9 mouse cellular contexts compared by ENCODE assay signal in the genomic region with DNA sequence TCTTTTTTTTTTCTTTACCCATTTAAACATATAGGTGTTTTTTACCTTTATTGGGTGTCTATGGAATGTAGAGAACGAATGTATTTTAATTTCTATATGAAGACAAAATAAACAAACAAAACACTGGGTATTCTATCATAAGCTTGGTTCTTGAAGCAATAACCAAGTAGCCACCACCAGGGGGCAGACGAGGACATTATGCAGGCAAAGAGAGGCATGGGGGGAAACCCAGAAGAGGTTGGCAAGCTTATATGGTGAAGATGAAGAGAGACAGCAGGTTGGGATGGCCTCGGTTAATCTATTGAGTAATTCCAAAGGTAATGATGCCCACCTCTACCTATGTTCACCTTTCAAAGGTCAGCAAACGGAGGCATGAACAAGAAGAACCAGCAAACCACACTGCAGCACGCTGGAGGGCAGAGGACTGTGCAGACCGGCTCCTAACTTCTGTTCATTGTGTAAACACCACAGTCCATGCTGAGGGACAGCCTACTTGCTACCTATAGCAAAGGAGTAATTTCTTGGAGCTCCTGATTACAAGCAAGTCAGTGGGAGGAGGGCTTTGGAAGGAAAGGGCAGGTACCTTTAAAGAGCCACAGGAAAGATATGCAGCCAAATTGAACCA. TPM values are rescaled to one million over a fixed set of nuclear protein-coding genes. Genes with fewer than 3 reads are reported as not detected.
A peak's percentile ranks its signal among the peaks of the same experiment; 100 is the strongest.
DNase-seq lines count a peak whose midpoint lies in the region; ATAC-seq and TF ChIP-seq lines count a peak whose summit lies in the region.
"Had no signal": no experiment of that assay in that cellular context is flagged by ENCODE, and none has a peak within 500 bp of the region (broad histone marks: within the 10 kb centered on the region; RNA-seq: fewer than 3 reads in every experiment).

No protein-coding gene starts in this region.

- H3K9ac ChIP-seq in neural tube, embryonic 15.5 days (replicated peaks), result no peak overlapping the region
- no peak overlapping the region for H3K9ac ChIP-seq in kidney, postnatal 0 days (ENCODE audit: low read depth, low read length)
- H3K9ac ChIP-seq in liver, adult 2 months (ENCODE audit: low read depth, low read length), result no peak overlapping the region
- H3K9ac ChIP-seq in neural tube, embryonic 13.5 days, result no peak overlapping the region

- H3K27me3 ChIP-seq in neural tube, embryonic 15.5 days (replicated peaks), result peaks cover 3% of the 10 kb centered on the region; the same call in 1 of the 2 replicates
- H3K27me3 ChIP-seq in cerebellum, adult 2 months (ENCODE audit: control insufficient read depth, insufficient read depth, low read length), result no peaks in the 10 kb centered on the region
- no peaks in the 10 kb centered on the region for H3K27me3 ChIP-seq in kidney, postnatal 0 days (ENCODE audit: insufficient read depth, low read length)
- H3K27me3 ChIP-seq in liver, adult 2 months (ENCODE audit: control insufficient read depth, insufficient read depth, low read length), result no peaks in the 10 kb centered on the region
- 0 out of 2 replicates have a peak, but pooled peaks cover 3% of the 10 kb centered on the region for H3K27me3 ChIP-seq in neural tube, embryonic 13.5 days

- peaks cover 4% of the 10 kb centered on the region for H3K4me1 ChIP-seq in neural tube, embryonic 15.5 days
- peaks cover 2% of the 10 kb centered on the region; the same call in 1 of the 2 replicates for H3K4me1 ChIP-seq in cerebellum, adult 2 months (ENCODE audit: control insufficient read depth, insufficient read depth, low read length)
- no peaks in the 10 kb centered on the region for H3K4me1 ChIP-seq in kidney, postnatal 0 days (replicated peaks; ENCODE audit: insufficient read depth, low read length)
- H3K4me1 ChIP-seq in liver, adult 2 months (ENCODE audit: control insufficient read depth, insufficient read depth, low read length), result no peaks in the 10 kb centered on the region; the same call in 1 of the 2 replicates
- H3K4me1 ChIP-seq in neural tube, embryonic 13.5 days (replicated peaks), result no peaks in the 10 kb centered on the region; the same call in none of the 2 replicates

- peak; percentile 72 for DNase-seq in neural tube, embryonic 10.5 days (ENCODE audit: extremely low spot score, low spot score)
- peak; percentile 49 to 66 for DNase-seq in cerebellum, adult 2 months
- peak; percentile 86 for DNase-seq in kidney, postnatal 0 days (ENCODE audit: low spot score)
- peak; percentile 45 for DNase-seq in liver, adult 2 months (ENCODE audit: extremely low read depth, low read depth, low spot score)
- DNase-seq in telencephalon, adult 2 months (ENCODE audit: low read depth, low spot score), result peak; percentile 50

- no peaks in the 10 kb centered on the region for H3K79me2 ChIP-seq in liver, adult 2 months (ENCODE audit: control insufficient read depth, insufficient read depth, low read length)

- WGBS in neural tube, embryonic 15.5 days, result 49% methylated on average over 6 of the region's 6 CpGs
- WGBS in cerebellum, adult 2 months, result 39% methylated on average over 6 of the region's 6 CpGs
- 50% methylated on average over 6 of the region's 6 CpGs for WGBS in kidney, postnatal 0 days
- WGBS in liver, adult 2 months, result 17% methylated on average over 6 of the region's 6 CpGs
- WGBS in neural tube, embryonic 13.5 days, result 47% methylated on average over 6 of the region's 6 CpGs

- H3K4me3 ChIP-seq in neural tube, embryonic 15.5 days (replicated peaks), result no peak overlapping the region
- H3K4me3 ChIP-seq in cerebellum, adult 2 months (replicated peaks; ENCODE audit: insufficient read depth, low read depth, low read length), result no peak overlapping the region
- no peak overlapping the region for H3K4me3 ChIP-seq in kidney, postnatal 0 days (replicated peaks; ENCODE audit: low read depth, low read length)
- H3K4me3 ChIP-seq in liver, adult 2 months (ENCODE audit: insufficient read depth, low read depth, low read length), result no peak overlapping the region
- no peak overlapping the region for H3K4me3 ChIP-seq in neural tube, embryonic 13.5 days
- H3K4me3 ChIP-seq: erythroblast, embryonic 14.5 days had no signal

- H3K36me3 ChIP-seq in neural tube, embryonic 15.5 days, result no peaks in the 10 kb centered on the region
- no peaks in the 10 kb centered on the region for H3K36me3 ChIP-seq in kidney, postnatal 0 days (ENCODE audit: insufficient read depth, low read length)
- no peaks in the 10 kb centered on the region for H3K36me3 ChIP-seq in liver, adult 2 months (ENCODE audit: control insufficient read depth, insufficient read depth, low read length)
- H3K36me3 ChIP-seq in neural tube, embryonic 13.5 days, result no peaks in the 10 kb centered on the region

- TF ChIP-seq POLR2A in cerebellum, adult 2 months (IDR thresholded peaks at IDR 0.05; ENCODE audit: borderline replicate concordance, insufficient read depth, low read length), result no peak
- no peak for TF ChIP-seq POLR2A in liver, adult 2 months (IDR thresholded peaks at IDR 0.05; ENCODE audit: extremely low read depth, insufficient read depth, low read length)

- no peak for ATAC-seq in neural tube, embryonic 15.5 days (ENCODE audit: low FRiP score)
- ATAC-seq in frontal cortex, adult (ENCODE audit: low TSS enrichment), result peak; percentile 76
- no peak; the same call in 1 of the 2 replicates for ATAC-seq in kidney, postnatal 0 days (replicated peaks; ENCODE audit: low FRiP score, low read depth)
- peak; percentile 46 for ATAC-seq in neural tube, embryonic 13.5 days (ENCODE audit: low read depth)

- no peak overlapping the region for H3K27ac ChIP-seq in neural tube, embryonic 15.5 days (replicated peaks)
- no peak overlapping the region for H3K27ac ChIP-seq in cerebellum, adult 2 months (ENCODE audit: insufficient read depth, low read length)
- H3K27ac ChIP-seq in kidney, postnatal 0 days, result no peak overlapping the region
- no peak overlapping the region for H3K27ac ChIP-seq in liver, adult 2 months (replicated peaks; ENCODE audit: insufficient read depth, low read depth, low read length)
- no peak overlapping the region for H3K27ac ChIP-seq in neural tube, embryonic 13.5 days (replicated peaks)

- H3K4me2 ChIP-seq in neural tube, embryonic 15.5 days, result no peak overlapping the region
- H3K4me2 ChIP-seq in kidney, postnatal 0 days (ENCODE audit: low read length), result no peak overlapping the region
- H3K4me2 ChIP-seq in neural tube, embryonic 13.5 days, result no peak overlapping the region

- peak; percentile 66; the same call in 1 of the 2 replicates for TF ChIP-seq CTCF in cerebellum, adult 2 months (IDR thresholded peaks at IDR 0.05; ENCODE audit: borderline replicate concordance, insufficient read depth, low read depth, low read length)
- peak; percentile 90 for TF ChIP-seq CTCF in kidney, postnatal 0 days (IDR thresholded peaks at IDR 0.05; ENCODE audit: low read depth)
- TF ChIP-seq CTCF in liver, adult 2 months (IDR thresholded peaks at IDR 0.05; ENCODE audit: low read depth, low read length), result peak; percentile 60

- no peaks in the 10 kb centered on the region for H3K9me3 ChIP-seq in neural tube, embryonic 15.5 days (replicated peaks)
- no peaks in the 10 kb centered on the region for H3K9me3 ChIP-seq in kidney, postnatal 0 days (replicated peaks; ENCODE audit: low read length)
- no peaks in the 10 kb centered on the region for H3K9me3 ChIP-seq in neural tube, embryonic 13.5 days

RNA-seq across cellular contexts. Expression of a gene that starts 10.3 kb away (rescaled TPM):
- 0.10 and 0.20 TPM in 2 replicates for polyA plus RNA-seq in neural tube, embryonic 15.5 days (2015; fragmentation: Nextera tagmentation; extraction: Ambion mirVana)
- polyA plus RNA-seq in cerebellum, adult 2 months (2012; rRNA removed), result 0.13 and 0.29 TPM in 2 replicates
- 0.12 and 0.19 TPM in 2 replicates for polyA plus RNA-seq in kidney, postnatal 0 days (2015; fragmentation: Nextera tagmentation; extraction: Ambion mirVana)
- total RNA-seq in liver, adult 2 months (2014; rRNA removed), result under 0.01 TPM in 1 of 2 replicates, not detected in the other
- 0.04 TPM in 1 of 2 replicates, not detected in the other for polyA plus RNA-seq in liver, adult 2 months (2012; rRNA removed)
- 0.15 and 0.21 TPM in 2 replicates for polyA plus RNA-seq in neural tube, embryonic 13.5 days (2015; fragmentation: Nextera tagmentation; extraction: Ambion mirVana)

RNA-seq across cellular contexts. Expression of a gene that starts 27.6 kb away (rescaled TPM):
- polyA plus RNA-seq in neural tube, embryonic 15.5 days (2015; fragmentation: Nextera tagmentation; extraction: Ambion mirVana), result 11.0 and 13.8 TPM in 2 replicates
- polyA plus RNA-seq in cerebellum, adult 2 months (2012; rRNA removed), result 13.5 and 14.4 TPM in 2 replicates
- 14.6 and 14.7 TPM in 2 replicates for polyA plus RNA-seq in kidney, postnatal 0 days (2015; fragmentation: Nextera tagmentation; extraction: Ambion mirVana)
- total RNA-seq in liver, adult 2 months (2014; rRNA removed), result 4.1 and 4.9 TPM in 2 replicates
- 2.9 and 3.3 TPM in 2 replicates for polyA plus RNA-seq in liver, adult 2 months (2012; rRNA removed)
- 9.9 and 11.9 TPM in 2 replicates for polyA plus RNA-seq in neural tube, embryonic 13.5 days (2015; fragmentation: Nextera tagmentation; extraction: Ambion mirVana)

Comparison
In these comparisons a context has a peak if more than half of its experiments do, and no peak if none do; other contexts are left out.
1. ATAC-seq: peak in frontal cortex, adult (single experiment) and neural tube, embryonic 13.5 days (single experiment); none in neural tube, embryonic 15.5 days (single experiment) and kidney, postnatal 0 days (single experiment).
2. Peak in every context shown above with its lines, with median percentiles within 50 percentile points of each other: DNase-seq and CTCF ChIP-seq.